ENCODE assay signal across 25 mouse cellular contexts in the genomic region with DNA sequence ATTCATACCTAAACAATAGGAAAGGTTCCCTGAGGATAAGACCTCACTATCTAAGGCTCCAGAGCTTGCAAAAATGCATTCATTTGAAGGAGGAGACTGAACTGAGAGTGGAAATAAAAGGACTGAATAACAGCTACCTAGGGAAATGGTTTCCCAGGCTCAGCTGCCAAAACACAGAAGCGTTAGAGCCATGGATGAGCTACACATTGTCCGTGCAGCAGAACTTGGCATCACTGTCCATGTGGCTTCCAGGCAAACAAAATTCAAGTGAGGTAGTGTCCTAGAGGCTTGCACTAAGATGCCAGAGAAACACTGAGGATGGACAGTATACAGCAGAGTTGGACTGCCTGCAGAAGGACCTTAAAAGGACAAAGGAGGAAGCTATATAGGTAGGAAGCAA.
A peak's percentile ranks its signal among the peaks of the same experiment; 100 is the strongest.
DNase-seq lines count a peak whose midpoint lies in the region; ATAC-seq and TF ChIP-seq lines count a peak whose summit lies in the region.
"Had no signal": no experiment of that assay in that cellular context is flagged by ENCODE, and none has a peak within 500 bp of the region (broad histone marks: within the 10 kb centered on the region; RNA-seq: fewer than 3 reads in every experiment).

No protein-coding gene starts in this region.

- DNase-seq in cerebellum, adult 2 months = peak; percentile 33 to 64
- no peak for DNase-seq in cerebellum, adult 11 months
- DNase-seq in midbrain, postnatal 0 days (ENCODE audit: low spot score) = peak; percentile 8
- DNase-seq in cerebellum, adult 9-11 months = peak; percentile 39
- DNase-seq in skeletal muscle tissue, adult 2 months (ENCODE audit: low read depth, low spot score) = peak; percentile 10
- no peak for DNase-seq in lung, adult 2 months
- DNase-seq: adrenal gland, postnatal 36 days; heart, postnatal 36 days; kidney, adult 9 months; kidney, postnatal 14 days; lung, embryonic 14.5 days; right cerebral cortex, postnatal 14 days; spleen, adult 18-20 months had no signal

- no peak overlapping the region for H3K4me2 ChIP-seq in midbrain, postnatal 0 days (ENCODE audit: low read depth, low read length, poor library complexity, severe bottlenecking)
- H3K4me2 ChIP-seq in midbrain, embryonic 16.5 days (ENCODE audit: low read length) = no peak overlapping the region
- H3K4me2 ChIP-seq: forebrain, embryonic 15.5 days; heart, embryonic 15.5 days; liver, embryonic 11.5 days; lung, embryonic 14.5 days; midbrain, embryonic 13.5 days had no signal

- no peak overlapping the region for H3K4me3 ChIP-seq in cerebellum, adult 2 months (replicated peaks; ENCODE audit: insufficient read depth, low read depth, low read length)
- H3K4me3 ChIP-seq in midbrain, postnatal 0 days (ENCODE audit: low read depth, low read length) = no peak overlapping the region
- H3K4me3 ChIP-seq in midbrain, embryonic 16.5 days (ENCODE audit: low read depth, low read length) = no peak overlapping the region
- no peak overlapping the region for H3K4me3 ChIP-seq in lung, adult 2 months (replicated peaks; ENCODE audit: extremely low read depth, low read depth, low read length)
- H3K4me3 ChIP-seq: embryonic facial prominence, embryonic 10.5 days; forebrain, embryonic 15.5 days; heart, embryonic 15.5 days; layer of hippocampus, adult 2 months; megakaryocyte, embryonic 14.5 days; midbrain, embryonic 13.5 days; myocyte had no signal

- WGBS in cerebellum, adult 2 months = 8% methylated on average over 2 of the region's 2 CpGs
- 64% methylated on average over 2 of the region's 2 CpGs for WGBS in midbrain, postnatal 0 days
- WGBS in midbrain, embryonic 16.5 days = 83% methylated on average over 2 of the region's 2 CpGs
- 63% methylated on average over 2 of the region's 2 CpGs for WGBS in lung, adult 2 months

- ATAC-seq in midbrain, postnatal 0 days (ENCODE audit: low FRiP score) = no peak
- ATAC-seq in midbrain, embryonic 16.5 days = no peak
- ATAC-seq: CD4-positive, CD25-positive, alpha-beta regulatory T cell, adult 4 months; forebrain, embryonic 15.5 days; hindbrain, embryonic 16.5 days; intestine, embryonic 16.5 days; midbrain, embryonic 13.5 days had no signal

- H3K27me3 ChIP-seq in cerebellum, adult 2 months (ENCODE audit: control insufficient read depth, insufficient read depth, low read length) = no peaks in the 10 kb centered on the region
- H3K27me3 ChIP-seq in midbrain, postnatal 0 days (ENCODE audit: insufficient read depth, low read length) = no peaks in the 10 kb centered on the region
- H3K27me3 ChIP-seq in midbrain, embryonic 16.5 days (ENCODE audit: control insufficient read depth, insufficient read depth, low read depth, low read length) = no peaks in the 10 kb centered on the region
- H3K27me3 ChIP-seq: forebrain, embryonic 15.5 days; heart, embryonic 15.5 days; megakaryocyte, embryonic 14.5 days; midbrain, embryonic 13.5 days had no signal

- H3K9me3 ChIP-seq in midbrain, postnatal 0 days (ENCODE audit: low read length) = no peaks in the 10 kb centered on the region
- H3K9me3 ChIP-seq in midbrain, embryonic 16.5 days (replicated peaks; ENCODE audit: control insufficient read depth, low read length, poor library complexity, severe bottlenecking) = no peaks in the 10 kb centered on the region
- H3K9me3 ChIP-seq: embryonic facial prominence, embryonic 10.5 days; forebrain, embryonic 15.5 days; heart, embryonic 15.5 days; megakaryocyte, embryonic 14.5 days; midbrain, embryonic 13.5 days had no signal

- TF ChIP-seq POLR2A in cerebellum, adult 2 months (IDR thresholded peaks at IDR 0.05; ENCODE audit: borderline replicate concordance, insufficient read depth, low read length) = no peak
- no peak for TF ChIP-seq POLR2A in lung, adult 2 months (IDR thresholded peaks at IDR 0.05; ENCODE audit: borderline replicate concordance, extremely low read depth, low read depth, low read length)

- peaks cover 8% of the 10 kb centered on the region; the same call in 1 of the 2 replicates for H3K36me3 ChIP-seq in midbrain, postnatal 0 days (ENCODE audit: insufficient read depth, low read length)
- H3K36me3 ChIP-seq in midbrain, embryonic 16.5 days (ENCODE audit: control insufficient read depth, insufficient read depth, low read length) = no peaks in the 10 kb centered on the region; the same call in 1 of the 2 replicates
- H3K36me3 ChIP-seq: forebrain, embryonic 15.5 days; midbrain, embryonic 13.5 days had no signal

- no peaks in the 10 kb centered on the region; the same call in 1 of the 2 replicates for H3K4me1 ChIP-seq in cerebellum, adult 2 months (ENCODE audit: control insufficient read depth, insufficient read depth, low read length)
- H3K4me1 ChIP-seq in midbrain, postnatal 0 days (ENCODE audit: insufficient read depth, low read length) = no peaks in the 10 kb centered on the region
- H3K4me1 ChIP-seq in midbrain, embryonic 16.5 days (ENCODE audit: control insufficient read depth, insufficient read depth, low read length) = no peaks in the 10 kb centered on the region
- no peaks in the 10 kb centered on the region; the same call in 1 of the 2 replicates for H3K4me1 ChIP-seq in lung, adult 2 months (ENCODE audit: control insufficient read depth, insufficient read depth, low read length)
- H3K4me1 ChIP-seq: embryonic facial prominence, embryonic 10.5 days; forebrain, embryonic 15.5 days; megakaryocyte, embryonic 14.5 days; midbrain, embryonic 13.5 days had no signal

- H3K9ac ChIP-seq in midbrain, postnatal 0 days (replicated peaks; ENCODE audit: low read length, poor library complexity, severe bottlenecking) = no peak overlapping the region
- no peak overlapping the region for H3K9ac ChIP-seq in midbrain, embryonic 16.5 days (ENCODE audit: low read depth, low read length)
- H3K9ac ChIP-seq: forebrain, embryonic 15.5 days; heart, embryonic 15.5 days; lung, embryonic 14.5 days; midbrain, embryonic 13.5 days had no signal

- H3K27ac ChIP-seq in cerebellum, adult 2 months (ENCODE audit: insufficient read depth, low read length) = no peak overlapping the region
- H3K27ac ChIP-seq in midbrain, postnatal 0 days (ENCODE audit: low read depth, low read length) = no peak overlapping the region
- H3K27ac ChIP-seq in midbrain, embryonic 16.5 days (ENCODE audit: low read length) = no peak overlapping the region
- H3K27ac ChIP-seq: embryonic facial prominence, embryonic 10.5 days; forebrain, embryonic 15.5 days; heart, embryonic 15.5 days; layer of hippocampus, adult 2 months; midbrain, embryonic 13.5 days had no signal

- TF ChIP-seq CTCF in cerebellum, adult 2 months (IDR thresholded peaks at IDR 0.05; ENCODE audit: borderline replicate concordance, insufficient read depth, low read depth, low read length) = no peak
- TF ChIP-seq CTCF in midbrain, postnatal 0 days (IDR thresholded peaks at IDR 0.05) = no peak
- no peak for TF ChIP-seq CTCF in lung, adult 2 months (IDR thresholded peaks at IDR 0.05; ENCODE audit: insufficient read depth, low read length)

Comparison
In these comparisons a context has a peak if more than half of its experiments do, and no peak if none do; other contexts are left out.
1. DNase-seq: peak in cerebellum, adult 2 months (2 of 2), midbrain, postnatal 0 days (single experiment), cerebellum, adult 9-11 months (single experiment) and skeletal muscle tissue, adult 2 months (single experiment); none in cerebellum, adult 11 months (single experiment) and lung, adult 2 months (single experiment).